Mouse (Mus musculus) liver, adult 2 months (tissue): Measurements from ENCODE around the gene Rubcn. TPM values are rescaled to one million over a fixed set of nuclear protein-coding genes. Genes with fewer than 3 reads are reported as not detected.

Experiments
- DNase-seq: peaks from one replicate; pipeline ENCODE4 v3.0.0-alpha.2; 2011; ENCODE audit warnings: low read depth, low spot score; ENCODE audit errors: extremely low read depth
- H3K27ac ChIP-seq: fragments of 200-500 bp; replicated peaks from 2 replicates; pipeline ENCODE4 v1.5.1; 2012; ENCODE audit warnings: low read depth, mild to moderate bottlenecking, control low read depth, inconsistent platforms, low read length; ENCODE audit not compliant: insufficient read depth
- H3K27me3 ChIP-seq: fragments of 200-500 bp; 2 replicates; pipeline ENCODE4 v1.6.1; 2012; ENCODE audit warnings: mild to moderate bottlenecking, moderate library complexity, low read length, inconsistent platforms; ENCODE audit not compliant: control insufficient read depth, insufficient read depth
- H3K36me3 ChIP-seq: fragments of 200-500 bp; 2 replicates; pipeline ENCODE4 v1.6.1; 2012; ENCODE audit warnings: low read length, inconsistent platforms; ENCODE audit not compliant: control insufficient read depth, insufficient read depth
- H3K4me1 ChIP-seq: fragments of 200-500 bp; 2 replicates; pipeline ENCODE4 v1.6.1; 2011; ENCODE audit warnings: low read length; ENCODE audit not compliant: control insufficient read depth, insufficient read depth
- H3K4me3 ChIP-seq: fragments of 200-500 bp; 2 replicates; pipeline ENCODE4 v1.5.1; 2011; ENCODE audit warnings: low read depth, mild to moderate bottlenecking, control low read depth, low read length, moderate library complexity; ENCODE audit not compliant: insufficient read depth
- H3K79me2 ChIP-seq: fragments of 200-500 bp; 2 replicates; pipeline ENCODE4 v1.6.1; 2012; ENCODE audit warnings: inconsistent platforms, mild to moderate bottlenecking, low read length, moderate library complexity; ENCODE audit not compliant: control insufficient read depth, insufficient read depth
- H3K9ac ChIP-seq: fragments of 200-500 bp; 2 replicates; pipeline ENCODE4 v1.6.1; 2012; ENCODE audit warnings: low read depth, mild to moderate bottlenecking, control low read depth, inconsistent platforms, low read length
- CTCF ChIP-seq: fragments of 200-500 bp; IDR thresholded peaks from 2 replicates; pipeline ENCODE4 v1.5.1; 2011; ENCODE audit warnings: low read depth, low read length, control low read depth
- POLR2A ChIP-seq: fragments of 200-500 bp; IDR thresholded peaks from 2 replicates; pipeline ENCODE4 v1.6.1; 2011; ENCODE audit warnings: low read length, control low read depth; ENCODE audit not compliant: insufficient read depth; ENCODE audit errors: extremely low read depth
- WGBS: fragments of 180-500 bp; shearing (Covaris S2); methylation state at CpG from one replicate; pipeline ENCODE4 v1.1.7; 2018; 5-methylcytosine and 5-hydroxymethylcytosine counted together
- polyA plus RNA-seq: library from polyadenylated mRNA; depleted of rRNA; stranded (reverse); fragments of >200 nt; gene quantifications from 2 replicates; pipeline ENCODE4 v1.2.3, GENCODE M21; 2012; rRNA removed
- total RNA-seq: library from RNA; depleted of rRNA; stranded (reverse); fragments of >200 nt; gene quantifications from 2 replicates; pipeline ENCODE4 v1.2.3, GENCODE M21; 2014; rRNA removed

Gene Rubcn
- total and polyA plus RNA-seq, 2 experiments: 12.6 to 17.0 TPM

DNA sequence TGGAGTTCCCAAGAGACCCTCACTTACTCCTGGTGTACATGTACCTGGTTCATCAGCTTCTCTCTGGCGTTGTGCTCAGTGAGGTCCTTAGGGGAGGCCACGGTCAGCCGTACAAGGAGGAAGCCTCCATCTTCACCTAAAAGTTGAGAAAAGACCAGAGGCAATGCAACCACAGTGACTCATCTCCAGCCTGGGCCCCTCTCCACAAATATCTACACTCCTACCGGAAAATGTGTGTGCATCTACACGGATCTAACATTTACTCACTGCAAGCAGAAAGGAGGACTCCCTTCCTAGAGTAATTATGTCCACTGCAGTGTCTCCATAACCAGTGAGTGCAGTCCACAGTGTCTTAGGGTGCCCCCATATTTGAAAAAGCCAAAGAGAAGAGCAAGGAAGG, 87.5 kb downstream of the Rubcn start:
- TF ChIP-seq CTCF (no peak), POLR2A (no peak)
- H3K79me2 ChIP-seq: no peaks in the 10 kb centered on the region
- H3K27me3 ChIP-seq: no peaks in the 10 kb centered on the region
- DNase-seq: no peak
- no peaks in the 10 kb centered on the region for H3K36me3 ChIP-seq
- WGBS: 94% methylated on average over 5 of the region's 5 CpGs
- no peak overlapping the region for H3K4me3 ChIP-seq
- no peak overlapping the region for H3K27ac ChIP-seq
- no peak overlapping the region for H3K9ac ChIP-seq
- no peaks in the 10 kb centered on the region for H3K4me1 ChIP-seq

DNA sequence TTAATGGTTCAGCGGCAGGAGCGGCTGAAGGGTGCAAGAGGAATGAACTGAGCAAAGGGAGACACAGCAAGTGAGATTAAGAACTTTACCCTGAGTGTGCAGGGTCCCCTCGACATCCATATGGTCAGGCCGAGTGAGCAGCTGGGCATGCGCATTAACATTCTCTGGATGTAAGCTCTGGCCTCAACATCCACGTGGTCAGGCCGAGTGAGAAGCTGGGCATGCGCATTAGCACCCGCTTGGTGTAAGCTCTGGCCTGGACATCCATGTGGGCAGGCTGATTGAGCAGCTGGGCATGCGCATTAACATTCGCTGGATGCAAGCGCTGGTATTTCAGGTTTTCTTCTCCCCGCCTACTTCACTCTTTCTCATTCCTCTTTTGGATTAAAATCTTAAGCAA, 92.7 kb downstream of the Rubcn start:
- no peaks in the 10 kb centered on the region for H3K36me3 ChIP-seq
- H3K27ac ChIP-seq: no peak overlapping the region
- no peaks in the 10 kb centered on the region for H3K27me3 ChIP-seq
- no peaks in the 10 kb centered on the region for H3K4me1 ChIP-seq
- H3K79me2 ChIP-seq: no peaks in the 10 kb centered on the region
- WGBS: 94% methylated on average over 13 of the region's 13 CpGs
- H3K4me3 ChIP-seq: no peak overlapping the region
- DNase-seq: no peak
- TF ChIP-seq CTCF: no peak
- TF ChIP-seq POLR2A: no peak
- no peak overlapping the region for H3K9ac ChIP-seq

DNA sequence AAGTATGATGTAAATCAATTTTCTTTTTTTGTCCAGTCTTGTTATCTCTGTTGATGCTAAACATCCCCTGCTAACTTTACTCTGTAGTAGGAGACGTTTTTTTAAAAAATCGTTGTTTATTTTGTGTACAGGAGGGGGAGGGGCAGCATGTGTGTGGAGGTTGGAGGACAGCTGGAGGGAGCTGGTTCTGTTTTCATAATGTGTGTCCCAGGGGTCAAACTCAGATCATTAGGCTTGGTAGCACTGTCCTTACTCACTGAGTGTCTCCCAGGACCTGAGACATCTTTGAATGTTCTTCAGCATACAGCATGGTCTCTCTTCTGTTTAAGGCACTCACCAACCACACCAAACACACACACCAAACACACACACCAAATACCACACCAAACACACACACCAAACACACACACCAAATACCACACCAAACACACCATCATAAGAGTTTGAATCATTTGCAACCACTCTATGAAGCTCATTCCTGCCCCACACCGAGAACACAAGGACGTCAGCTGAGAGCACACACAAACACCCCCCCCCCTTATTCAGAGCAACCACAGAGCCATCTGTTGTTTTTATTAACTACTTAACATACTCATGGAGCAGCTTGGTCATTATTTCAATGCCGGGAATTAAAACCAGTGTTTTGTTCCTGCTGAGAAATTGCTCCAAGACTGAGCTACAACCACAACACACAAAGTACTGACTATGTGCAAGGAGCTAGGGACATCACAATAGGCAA, 94.1 kb downstream of the Rubcn start:
- WGBS: 52% methylated on average over 5 of the region's 5 CpGs
- peak; percentile 13 for DNase-seq
- Histone ChIP-seq H3K36me3 (no peaks in the 10 kb centered on the region), H3K27me3 (no peaks in the 10 kb centered on the region), H3K27ac (no peak overlapping the region), H3K4me3 (no peak overlapping the region), H3K79me2 (no peaks in the 10 kb centered on the region), H3K9ac (no peak overlapping the region), H3K4me1 (no peaks in the 10 kb centered on the region)
- TF ChIP-seq POLR2A (no peak), CTCF (no peak)

DNA sequence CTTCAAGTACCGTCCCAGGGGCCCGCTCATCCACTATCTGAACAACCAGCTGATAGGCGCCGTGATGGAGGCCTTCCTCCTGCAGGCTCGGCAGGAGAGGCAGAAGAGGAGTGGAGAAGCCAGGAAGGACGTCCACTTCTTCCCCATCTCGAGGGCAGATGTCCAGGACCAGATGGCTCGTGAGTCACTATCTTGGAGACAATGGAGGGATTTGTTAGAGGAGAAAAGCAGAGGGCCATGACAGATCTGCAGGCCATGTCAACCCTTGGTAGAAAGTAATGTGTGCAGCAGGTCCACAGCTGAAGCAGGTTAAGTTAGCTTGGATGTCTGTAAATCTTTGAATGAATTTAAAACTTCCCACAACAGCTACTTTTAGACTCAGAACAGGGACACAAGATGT, 98.6 kb downstream of the Rubcn start:
- Histone ChIP-seq H3K27ac (no peak overlapping the region), H3K4me1 (no peaks in the 10 kb centered on the region), H3K79me2 (no peaks in the 10 kb centered on the region), H3K9ac (no peak overlapping the region), H3K36me3 (no peaks in the 10 kb centered on the region), H3K4me3 (no peak overlapping the region), H3K27me3 (no peaks in the 10 kb centered on the region)
- DNase-seq: no peak
- WGBS: 72% methylated on average over 8 of the region's 8 CpGs
- TF ChIP-seq CTCF (no peak), POLR2A (no peak)

DNA sequence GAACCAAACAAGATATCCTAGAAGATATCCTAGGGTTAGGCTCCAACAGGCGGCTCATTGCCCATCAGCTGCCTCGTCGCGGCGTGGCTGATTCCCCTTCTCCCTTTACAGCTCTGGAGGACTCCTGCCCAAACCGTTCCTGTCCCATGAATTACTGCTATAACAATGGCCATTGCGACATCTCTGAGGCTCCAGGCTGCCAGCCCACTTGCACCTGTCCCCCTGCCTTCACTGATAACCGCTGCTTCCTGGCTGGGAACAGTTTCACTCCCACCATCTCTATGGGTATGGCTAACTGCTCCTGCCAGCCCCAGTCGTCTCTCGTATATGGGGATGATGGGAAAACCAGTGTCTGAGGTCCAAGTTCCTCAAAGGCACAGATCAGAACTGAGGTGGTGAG, 100.9 kb downstream of the Rubcn start:
- TF ChIP-seq CTCF: no peak
- no peak for TF ChIP-seq POLR2A
- Histone ChIP-seq H3K9ac (no peak overlapping the region), H3K27me3 (no peaks in the 10 kb centered on the region), H3K4me3 (no peak overlapping the region), H3K79me2 (no peaks in the 10 kb centered on the region), H3K36me3 (no peaks in the 10 kb centered on the region), H3K27ac (no peak overlapping the region), H3K4me1 (no peaks in the 10 kb centered on the region)
- WGBS: 80% methylated on average over 10 of the region's 10 CpGs
- no peak for DNase-seq

Other genes starting within 250 kb of the Rubcn start
- gene Tnk2, start 233.9 kb downstream of the Rubcn start, total RNA-seq: 1.9 and 4.9 TPM in 2 replicates
- gene Tnk2, start 233.9 kb downstream of the Rubcn start, polyA plus RNA-seq: 33.4 and 35.7 TPM in 2 replicates
- gene Muc4, start 141.9 kb downstream of the Rubcn start, total RNA-seq: 0.18 TPM in 1 of 2 replicates, not detected in the other
- 0.02 TPM in 2 replicates for gene Muc4, start 141.9 kb downstream of the Rubcn start, polyA plus RNA-seq
- not detected in 2 replicates for gene Muc20, start 80.3 kb downstream of the Rubcn start, total RNA-seq
- gene Muc20, start 80.3 kb downstream of the Rubcn start, polyA plus RNA-seq: not detected in 2 replicates
- gene Smbd1, start 67.3 kb downstream of the Rubcn start, total RNA-seq: not detected in 2 replicates
- not detected in 2 replicates for gene Smbd1, start 67.3 kb downstream of the Rubcn start, polyA plus RNA-seq
- 20.6 and 21.4 TPM in 2 replicates for gene Fyttd1, start 266 bp downstream of the Rubcn start, total RNA-seq
- gene Fyttd1, start 266 bp downstream of the Rubcn start, polyA plus RNA-seq: 4.7 and 5.3 TPM in 2 replicates
- 9.8 and 11.3 TPM in 2 replicates for gene Lrch3, start 36.3 kb upstream of the Rubcn start, total RNA-seq
- gene Lrch3, start 36.3 kb upstream of the Rubcn start, polyA plus RNA-seq: 3.7 and 5.3 TPM in 2 replicates
- 0.54 and 1.0 TPM in 2 replicates for gene Iqcg, start 178.5 kb upstream of the Rubcn start, total RNA-seq
- 0.55 TPM in 2 replicates for gene Iqcg, start 178.5 kb upstream of the Rubcn start, polyA plus RNA-seq
- 661 and 805 TPM in 2 replicates for gene Rpl35a, start 178.7 kb upstream of the Rubcn start, total RNA-seq
- 111 and 115 TPM in 2 replicates for gene Rpl35a, start 178.7 kb upstream of the Rubcn start, polyA plus RNA-seq
- gene Lmln, start 184.8 kb upstream of the Rubcn start, total RNA-seq: 1.4 and 1.8 TPM in 2 replicates
- 0.78 and 0.81 TPM in 2 replicates for gene Lmln, start 184.8 kb upstream of the Rubcn start, polyA plus RNA-seq